Mouse (Mus musculus): ENCODE measurements at regions not wholly inside any gene's neighbourhood (a gene's known extent, or its start where the extent isn't known, plus 50 kb on each side); places are given as distances from the start of the nearest gene placed in this dataset.
A peak's percentile ranks its signal among the peaks of the same experiment; 100 is the strongest.

DNA sequence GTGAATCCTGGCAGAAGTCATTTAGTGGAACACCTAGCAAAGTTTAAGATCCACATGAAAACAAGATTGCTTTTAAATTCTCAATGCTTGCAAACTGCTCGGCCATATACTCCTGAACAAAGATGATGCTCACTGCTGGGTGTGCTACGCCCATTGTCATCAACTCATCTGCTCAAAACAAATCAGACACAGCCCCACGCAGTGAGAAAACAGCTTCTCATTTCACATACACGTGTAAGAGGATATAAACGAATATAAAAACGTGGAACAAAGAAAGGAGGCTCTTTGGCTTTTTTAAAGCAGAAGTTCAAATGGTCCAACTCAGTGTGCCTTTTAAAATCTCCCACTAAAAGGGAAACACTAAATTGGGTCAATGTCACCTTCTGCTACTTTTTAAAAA, 151.5 kb upstream of the Aco1 start:
- 65% methylated on average over 6 of the region's 6 CpGs for WGBS
- no peak overlapping the region for H3K4me3 ChIP-seq (replicated peaks; ENCODE audit: low read depth, low read length)
- H3K27ac ChIP-seq: no peak overlapping the region
- no peaks in the 10 kb centered on the region for H3K9me3 ChIP-seq (replicated peaks; ENCODE audit: low read length)
- H3K36me3 ChIP-seq (ENCODE audit: insufficient read depth, low read length): no peaks in the 10 kb centered on the region
- no peak for ATAC-seq (replicated peaks; ENCODE audit: low FRiP score, low read depth)
- H3K4me2 ChIP-seq (ENCODE audit: low read length): no peak overlapping the region
- no peak for DNase-seq (ENCODE audit: low spot score)
- no peaks in the 10 kb centered on the region for H3K4me1 ChIP-seq (replicated peaks; ENCODE audit: insufficient read depth, low read length)
- no peak overlapping the region for H3K9ac ChIP-seq (ENCODE audit: low read depth, low read length)
- no peaks in the 10 kb centered on the region for H3K27me3 ChIP-seq (ENCODE audit: insufficient read depth, low read length)
- no peak for TF ChIP-seq CTCF (IDR thresholded peaks at IDR 0.05; ENCODE audit: low read depth)

DNA sequence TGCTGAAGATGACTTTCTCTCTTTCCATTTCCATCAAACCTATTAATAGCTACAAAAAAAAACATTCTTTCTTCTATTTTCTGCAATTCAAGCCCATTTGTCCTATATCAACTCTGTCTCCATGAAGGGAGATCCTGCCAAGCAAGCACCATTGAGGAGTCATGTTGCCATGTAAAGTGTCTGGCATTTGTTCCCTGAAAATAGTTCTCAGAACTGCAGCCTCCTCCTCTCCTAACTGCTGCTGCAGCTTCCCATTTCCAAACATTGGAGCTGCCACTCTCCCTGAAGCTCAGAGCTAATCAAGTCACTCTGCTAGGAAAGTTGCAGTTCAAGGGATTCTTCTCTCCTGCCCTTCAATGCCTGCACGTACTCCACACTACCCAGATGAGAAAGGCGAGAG, 151.0 kb upstream of the Aco1 start:
- Histone ChIP-seq H3K9me3 (replicated peaks; ENCODE audit: low read length) (no peaks in the 10 kb centered on the region), H3K9ac (ENCODE audit: low read depth, low read length) (no peak overlapping the region), H3K27me3 (ENCODE audit: insufficient read depth, low read length) (no peaks in the 10 kb centered on the region), H3K36me3 (ENCODE audit: insufficient read depth, low read length) (no peaks in the 10 kb centered on the region), H3K27ac (no peak overlapping the region), H3K4me2 (ENCODE audit: low read length) (no peak overlapping the region), H3K4me1 (replicated peaks; ENCODE audit: insufficient read depth, low read length) (no peaks in the 10 kb centered on the region), H3K4me3 (replicated peaks; ENCODE audit: low read depth, low read length) (no peak overlapping the region)
- 81% methylated on average over 2 of the region's 2 CpGs for WGBS
- DNase-seq (ENCODE audit: low spot score): no peak
- no peak for ATAC-seq (replicated peaks; ENCODE audit: low FRiP score, low read depth)
- no peak for TF ChIP-seq CTCF (IDR thresholded peaks at IDR 0.05; ENCODE audit: low read depth)

DNA sequence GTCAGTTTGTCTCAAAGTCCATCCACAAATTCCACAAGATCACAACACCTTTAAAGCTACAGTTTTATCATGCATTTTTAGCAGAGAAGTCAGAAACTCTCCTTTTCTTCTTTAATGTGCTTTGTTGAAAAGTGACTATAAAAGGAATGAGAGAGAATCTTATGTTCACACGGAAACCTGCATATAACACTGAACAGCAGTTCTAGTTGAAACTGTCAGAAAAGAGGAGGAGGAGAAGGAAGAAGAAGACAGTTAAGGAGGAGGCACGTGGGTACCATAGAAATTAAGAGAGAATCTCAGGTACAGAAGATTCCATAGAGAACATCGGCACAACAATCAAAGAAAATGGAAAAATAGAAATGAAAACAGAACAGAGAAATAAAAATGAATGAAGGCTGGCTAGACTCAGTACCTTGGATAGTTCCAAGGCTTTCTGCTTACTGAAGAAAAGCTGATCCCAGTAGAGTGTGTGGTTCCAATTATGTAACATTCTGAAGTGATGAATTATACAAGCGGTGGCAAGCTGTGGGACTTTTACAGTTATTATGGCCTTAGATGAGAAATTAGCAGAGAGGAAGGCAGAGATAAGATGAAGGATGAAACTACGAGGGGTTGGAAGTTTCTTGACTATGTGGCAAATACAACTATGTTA, 144.0 kb upstream of the Aco1 start:
- Histone ChIP-seq H3K9ac (ENCODE audit: low read depth, low read length) (no peak overlapping the region), H3K4me3 (replicated peaks; ENCODE audit: low read depth, low read length) (no peak overlapping the region), H3K36me3 (ENCODE audit: insufficient read depth, low read length) (no peaks in the 10 kb centered on the region), H3K4me1 (replicated peaks; ENCODE audit: insufficient read depth, low read length) (no peaks in the 10 kb centered on the region), H3K27me3 (ENCODE audit: insufficient read depth, low read length) (no peaks in the 10 kb centered on the region), H3K4me2 (ENCODE audit: low read length) (no peak overlapping the region), H3K27ac (no peak overlapping the region), H3K9me3 (replicated peaks; ENCODE audit: low read length) (no peaks in the 10 kb centered on the region)
- 71% methylated on average over 5 of the region's 5 CpGs for WGBS
- ATAC-seq (replicated peaks; ENCODE audit: low FRiP score, low read depth) (no peak), DNase-seq (ENCODE audit: low spot score) (peak; percentile 9)
- no peak for TF ChIP-seq CTCF (IDR thresholded peaks at IDR 0.05; ENCODE audit: low read depth)

DNA sequence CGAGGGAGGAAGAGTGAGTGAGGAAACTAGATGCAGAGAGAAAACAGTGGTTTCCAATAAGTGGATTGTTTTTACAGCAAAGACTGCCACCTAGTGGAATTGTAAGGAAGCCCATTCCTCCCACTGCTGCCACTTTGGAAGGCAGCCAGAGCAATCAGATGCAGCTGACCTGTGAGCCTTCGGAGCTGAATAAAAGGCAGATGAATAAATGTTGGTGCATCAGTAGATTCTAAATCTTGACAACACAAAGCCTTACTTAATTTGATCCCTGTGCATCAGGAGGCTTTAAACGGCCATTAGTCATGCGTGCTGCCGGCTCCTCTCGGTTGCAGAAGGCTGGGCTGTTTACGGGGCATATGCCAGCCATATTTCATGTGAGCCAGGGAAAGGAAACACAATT, 128.2 kb upstream of the Aco1 start:
- TF ChIP-seq CTCF (IDR thresholded peaks at IDR 0.05; ENCODE audit: low read depth): peak; percentile 87
- Histone ChIP-seq H3K4me2 (ENCODE audit: low read length) (peak overlapping the region; percentile 15; the same call in 1 of the 2 replicates), H3K27ac (no peak overlapping the region), H3K27me3 (ENCODE audit: insufficient read depth, low read length) (no peaks in the 10 kb centered on the region), H3K4me3 (replicated peaks; ENCODE audit: low read depth, low read length) (no peak overlapping the region), H3K36me3 (ENCODE audit: insufficient read depth, low read length) (no peaks in the 10 kb centered on the region), H3K9me3 (replicated peaks; ENCODE audit: low read length) (no peaks in the 10 kb centered on the region), H3K4me1 (replicated peaks; ENCODE audit: insufficient read depth, low read length) (no peaks in the 10 kb centered on the region), H3K9ac (ENCODE audit: low read depth, low read length) (no peak overlapping the region)
- 20% methylated on average over 7 of the region's 7 CpGs for WGBS
- DNase-seq (ENCODE audit: low spot score): peak; percentile 86
- no peak for ATAC-seq (replicated peaks; ENCODE audit: low FRiP score, low read depth)

DNA sequence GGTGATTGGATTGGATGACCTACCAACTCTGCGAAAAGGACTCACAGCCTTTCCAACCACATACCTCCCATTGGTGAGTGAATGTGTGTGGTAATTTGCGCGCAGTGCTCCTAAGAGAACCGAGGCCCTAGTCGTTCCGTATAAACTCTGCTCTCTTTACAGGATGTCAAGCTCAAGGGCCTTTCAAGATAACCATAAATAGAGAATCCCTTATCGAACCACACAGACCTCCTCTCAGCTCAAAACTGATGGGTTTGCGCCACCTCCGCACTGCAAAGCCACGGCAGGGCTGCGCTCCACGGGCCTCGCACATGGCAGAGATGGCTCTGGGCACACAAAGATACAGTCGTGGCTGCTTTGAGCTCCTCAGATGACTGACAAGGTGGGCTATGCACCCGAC, 126.0 kb upstream of the Aco1 start:
- no peaks in the 10 kb centered on the region for H3K36me3 ChIP-seq (ENCODE audit: insufficient read depth, low read length)
- no peak overlapping the region for H3K4me2 ChIP-seq (ENCODE audit: low read length)
- H3K4me1 ChIP-seq (replicated peaks; ENCODE audit: insufficient read depth, low read length): no peaks in the 10 kb centered on the region
- no peak overlapping the region for H3K27ac ChIP-seq
- no peak for ATAC-seq (replicated peaks; ENCODE audit: low FRiP score, low read depth)
- DNase-seq (ENCODE audit: low spot score): no peak
- no peak overlapping the region for H3K9ac ChIP-seq (ENCODE audit: low read depth, low read length)
- no peaks in the 10 kb centered on the region for H3K9me3 ChIP-seq (replicated peaks; ENCODE audit: low read length)
- H3K4me3 ChIP-seq (replicated peaks; ENCODE audit: low read depth, low read length): no peak overlapping the region
- 82% methylated on average over 15 of the region's 15 CpGs for WGBS
- H3K27me3 ChIP-seq (ENCODE audit: insufficient read depth, low read length): no peaks in the 10 kb centered on the region
- no peak for TF ChIP-seq CTCF (IDR thresholded peaks at IDR 0.05; ENCODE audit: low read depth)

DNA sequence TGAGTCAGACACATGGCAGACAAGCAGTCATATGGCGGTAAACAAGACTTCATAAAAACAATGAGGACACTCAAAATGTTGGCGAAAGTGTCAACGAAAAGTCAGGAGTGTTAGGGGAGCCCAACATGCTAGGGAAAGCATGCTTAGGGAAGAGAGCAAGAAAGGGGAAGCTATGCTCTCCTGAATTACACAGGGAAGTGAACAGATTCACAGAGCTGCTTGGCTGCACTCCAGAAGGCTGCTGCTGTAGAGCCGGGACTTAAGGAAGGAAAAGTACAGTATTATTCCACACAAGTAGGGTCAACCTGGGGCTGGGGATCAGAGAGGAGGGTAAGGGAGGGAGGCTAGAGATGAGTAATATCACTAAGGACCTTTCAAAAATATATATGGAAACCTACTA, 124.7 kb upstream of the Aco1 start:
- DNase-seq (ENCODE audit: low spot score): peak; percentile 8
- H3K36me3 ChIP-seq (ENCODE audit: insufficient read depth, low read length): no peaks in the 10 kb centered on the region
- H3K4me2 ChIP-seq (ENCODE audit: low read length): no peak overlapping the region
- H3K4me1 ChIP-seq (replicated peaks; ENCODE audit: insufficient read depth, low read length): no peaks in the 10 kb centered on the region
- H3K9me3 ChIP-seq (replicated peaks; ENCODE audit: low read length): no peaks in the 10 kb centered on the region
- H3K9ac ChIP-seq (ENCODE audit: low read depth, low read length): no peak overlapping the region
- ATAC-seq (replicated peaks; ENCODE audit: low FRiP score, low read depth): no peak
- TF ChIP-seq CTCF (IDR thresholded peaks at IDR 0.05; ENCODE audit: low read depth): no peak
- H3K27ac ChIP-seq: no peak overlapping the region
- 64% methylated on average over 4 of the region's 4 CpGs for WGBS
- H3K27me3 ChIP-seq (ENCODE audit: insufficient read depth, low read length): no peaks in the 10 kb centered on the region
- no peak overlapping the region for H3K4me3 ChIP-seq (replicated peaks; ENCODE audit: low read depth, low read length)

DNA sequence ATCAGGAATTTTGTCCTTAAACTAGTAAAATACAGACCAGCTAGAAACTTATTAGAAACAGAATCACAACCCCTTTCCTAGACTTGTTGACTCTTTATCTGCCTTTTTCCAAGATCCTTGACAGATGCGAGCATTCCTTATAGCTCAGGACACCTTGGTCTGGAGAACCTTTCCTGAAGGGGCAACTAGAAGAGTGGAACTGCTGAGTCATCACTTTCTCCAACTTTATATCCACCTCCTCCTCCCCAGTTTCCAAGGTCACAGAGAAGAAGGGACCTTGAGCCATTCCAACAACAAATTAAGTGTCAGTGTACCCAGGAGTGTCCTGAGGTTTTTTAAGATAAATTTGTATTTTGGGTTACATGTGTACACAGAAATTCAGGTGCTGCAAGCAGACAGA, 111.5 kb upstream of the Aco1 start:
- WGBS: 97% methylated on average over 1 of the region's 1 CpGs
- TF ChIP-seq CTCF (IDR thresholded peaks at IDR 0.05; ENCODE audit: low read depth): no peak
- H3K4me3 ChIP-seq (replicated peaks; ENCODE audit: low read depth, low read length): no peak overlapping the region
- no peaks in the 10 kb centered on the region for H3K4me1 ChIP-seq (replicated peaks; ENCODE audit: insufficient read depth, low read length)
- no peaks in the 10 kb centered on the region for H3K36me3 ChIP-seq (ENCODE audit: insufficient read depth, low read length)
- no peak overlapping the region for H3K27ac ChIP-seq
- DNase-seq (ENCODE audit: low spot score) (no peak), ATAC-seq (replicated peaks; ENCODE audit: low FRiP score, low read depth) (no peak)
- no peaks in the 10 kb centered on the region for H3K9me3 ChIP-seq (replicated peaks; ENCODE audit: low read length)
- no peak overlapping the region for H3K9ac ChIP-seq (ENCODE audit: low read depth, low read length)
- no peaks in the 10 kb centered on the region for H3K27me3 ChIP-seq (ENCODE audit: insufficient read depth, low read length)
- no peak overlapping the region for H3K4me2 ChIP-seq (ENCODE audit: low read length)
